Mouse (Mus musculus) stomach, embryonic 14.5 days (tissue): Measurements from ENCODE around the gene Cela2a. TPM values are rescaled to one million over a fixed set of nuclear protein-coding genes. Genes with fewer than 3 reads are reported as not detected.
A peak's percentile ranks its signal among the peaks of the same experiment; 100 is the strongest.

ENCODE experiments used
- ATAC-seq: fragments of 200-750 bp; cut with Nextera tagmentation; 2 replicates; pipeline ENCODE4 v1.8.0; 2017; ENCODE audit warnings: low read depth, moderate TSS enrichment; ENCODE audit not compliant: insufficient number of reproducible peaks, insufficient read depth, low FRiP score
- H3K27ac ChIP-seq: fragments of 300-500 bp; sonication (generic); 2 replicates; pipeline ENCODE4 v1.5.1; 2014; ENCODE audit warnings: mild to moderate bottlenecking, low read length, moderate library complexity, mixed read lengths
- H3K27me3 ChIP-seq: fragments of 300-500 bp; sonication (generic); 2 replicates; pipeline ENCODE4 v1.6.1; 2014; ENCODE audit warnings: low read length, control low read depth, mixed read lengths; ENCODE audit not compliant: control insufficient read depth, insufficient read depth
- H3K36me3 ChIP-seq: fragments of 300-500 bp; sonication (generic); 2 replicates; pipeline ENCODE4 v1.6.1; 2014; ENCODE audit warnings: mild to moderate bottlenecking, control low read depth, low read length, moderate library complexity, mixed read lengths; ENCODE audit not compliant: control insufficient read depth, insufficient read depth
- H3K4me1 ChIP-seq: fragments of 300-500 bp; sonication (generic); 2 replicates; pipeline ENCODE4 v1.6.1; 2014; ENCODE audit warnings: low read length, control low read depth, mixed read lengths; ENCODE audit not compliant: control insufficient read depth, insufficient read depth
- H3K4me2 ChIP-seq: fragments of 300-500 bp; sonication (generic); replicated peaks from 2 replicates; pipeline ENCODE4 v1.6.1; 2014; ENCODE audit warnings: low read depth, low read length, control low read depth
- H3K4me3 ChIP-seq: fragments of 300-500 bp; sonication (generic); 2 replicates; pipeline ENCODE4 v1.5.1; 2014; ENCODE audit warnings: low read depth, low read length, control low read depth
- H3K9ac ChIP-seq: fragments of 300-500 bp; sonication (generic); replicated peaks from 2 replicates; pipeline ENCODE4 v1.6.1; 2014; ENCODE audit warnings: low read depth, mild to moderate bottlenecking, control low read depth, low read length, moderate library complexity, mixed read lengths
- H3K9me3 ChIP-seq: fragments of 300-500 bp; sonication (generic); 2 replicates; pipeline ENCODE4 v1.6.1; 2016; ENCODE audit warnings: low read depth, low read length, control low read depth; ENCODE audit not compliant: control insufficient read depth
- WGBS: fragments of 180-500 bp; shearing (Covaris S2); extraction: QIAGEN DNeasy Blood & Tissue Kit; methylation state at CpG from one replicate; pipeline ENCODE4 v1.1.7; 2014; 5-methylcytosine and 5-hydroxymethylcytosine counted together
- polyA plus RNA-seq: library from polyadenylated mRNA; unstranded; fragments of >200 nt; fragmentation: Nextera tagmentation; extraction: Ambion mirVana; gene quantifications from 2 replicates; pipeline ENCODE4 v1.2.1, GENCODE M21; 2014

Cela2a gene
- 0.73 TPM in 1 of 2 replicates, not detected in the other for polyA plus RNA-seq

DNA sequence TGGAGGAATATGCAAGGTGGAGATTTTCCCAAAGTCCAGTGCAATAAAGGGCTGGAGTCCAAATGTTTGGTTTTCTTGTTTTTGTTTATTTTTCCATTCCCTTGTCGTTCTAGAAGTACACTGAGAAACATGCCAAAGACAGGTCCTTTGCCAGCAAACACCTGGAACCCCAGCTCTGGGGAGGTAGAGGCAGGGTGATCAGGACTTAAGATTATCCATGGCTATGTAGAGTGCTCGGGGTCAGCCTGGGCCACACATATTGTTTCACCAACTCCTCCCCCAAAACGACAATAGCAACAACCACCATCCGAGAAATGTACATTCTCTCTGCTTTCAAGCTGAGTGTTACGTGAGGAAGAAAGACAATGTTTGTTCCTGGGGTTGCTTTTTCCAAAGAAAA, at the start of gene Cela2a:
Gene Cela2a (minus strand): TSS at position 101 of the 400 bp plus-strand sequence.
- ATAC-seq, result no peak
- no peak within 1 kb of the TSS for H3K4me3 ChIP-seq
- H3K27me3 ChIP-seq, result no peaks in the 10 kb centered on the region
- H3K36me3 ChIP-seq, result no peaks in the 10 kb centered on the region
- H3K4me2 ChIP-seq, result no peak within 1 kb of the TSS
- 53% methylated on average over 5 of the region's 5 CpGs for WGBS
- H3K4me1 ChIP-seq, result no peaks in the 10 kb centered on the region
- no peaks in the 10 kb centered on the region for H3K9me3 ChIP-seq
- H3K27ac ChIP-seq, result no peak within 1 kb of the TSS
- H3K9ac ChIP-seq, result no peak within 1 kb of the TSS

- no peak overlapping the region; the same call in 1 of the 2 replicates for H3K4me3 ChIP-seq
- H3K9me3 ChIP-seq, result no peaks in the 10 kb centered on the region
- H3K27me3 ChIP-seq, result no peaks in the 10 kb centered on the region
- H3K9ac ChIP-seq, result no peak overlapping the region
- peaks cover under 1% of the 10 kb centered on the region; the same call in 1 of the 2 replicates for H3K36me3 ChIP-seq
- ATAC-seq, result no peak
- peak overlapping the region; percentile 68 for H3K4me2 ChIP-seq
- no peak overlapping the region for H3K27ac ChIP-seq
- H3K4me1 ChIP-seq, result peaks cover 35% of the 10 kb centered on the region
- 20% methylated on average over 8 of the region's 8 CpGs for WGBS
Measured at GRCm38 (mm10) chr4:141875481-141876108, 49.6 kb upstream of the Cela2a start.

GRCm38 (mm10) chr4:141874601-141875460, 48.9 kb upstream of the Cela2a start, which contains the start of gene Efhd2:
Efhd2 (minus strand) TSS chr4:141874920.
- H3K27me3 ChIP-seq, result no peaks in the 10 kb centered on the region
- peak within 1 kb of the TSS; percentile 68 for H3K9ac ChIP-seq
- WGBS, result under 1% methylated on average over 59 of the region's 73 CpGs
- H3K4me2 ChIP-seq, result peak within 1 kb of the TSS; percentile 68
- H3K4me3 ChIP-seq, result peak within 1 kb of the TSS; percentile 87
- peak within 1 kb of the TSS; percentile 44; the same call in 1 of the 2 replicates for H3K27ac ChIP-seq
- H3K36me3 ChIP-seq, result peaks cover 6% of the 10 kb centered on the region; the same call in 1 of the 2 replicates
- H3K9me3 ChIP-seq, result no peaks in the 10 kb centered on the region
- peaks cover 39% of the 10 kb centered on the region for H3K4me1 ChIP-seq
- peak; percentile 86 for ATAC-seq

GRCm38 (mm10) chr4:141874111-141874600, 48.2 kb upstream of the Cela2a start:
- H3K9ac ChIP-seq, result peak overlapping the region; percentile 68

GRCm38 (mm10) chr4:141872977-141873376, 47.0 kb upstream of the Cela2a start:
- Histone ChIP-seq H3K27me3 (no peaks in the 10 kb centered on the region), H3K4me1 (peaks cover 46% of the 10 kb centered on the region), H3K4me2 (peak overlapping the region; percentile 68), H3K36me3 (peaks cover 9% of the 10 kb centered on the region; the same call in 1 of the 2 replicates), H3K27ac (0 out of 2 replicates have a peak overlapping the region, but pooled peaks have one; percentile 21), H3K9ac (no peak overlapping the region), H3K9me3 (no peaks in the 10 kb centered on the region), H3K4me3 (peak overlapping the region; percentile 87; the same call in 1 of the 2 replicates)
- WGBS, result 72% methylated on average over 9 of the region's 9 CpGs
- no peak for ATAC-seq

More at GRCm38 (mm10) chr4:141874111-141874600, 48.2 kb upstream of the Cela2a start:
- H3K27ac ChIP-seq, result peak overlapping the region; percentile 44; the same call in 1 of the 2 replicates
- peaks cover 43% of the 10 kb centered on the region for H3K4me1 ChIP-seq
- peak overlapping the region; percentile 87 for H3K4me3 ChIP-seq
- no peaks in the 10 kb centered on the region for H3K9me3 ChIP-seq
- no peaks in the 10 kb centered on the region for H3K27me3 ChIP-seq
- peak overlapping the region; percentile 68 for H3K4me2 ChIP-seq
- peaks cover 7% of the 10 kb centered on the region; the same call in 1 of the 2 replicates for H3K36me3 ChIP-seq
- WGBS, result 2% methylated on average over 19 of the region's 19 CpGs
- no peak for ATAC-seq

GRCm38 (mm10) chr4:141871909-141872308, 45.9 kb upstream of the Cela2a start:
- Histone ChIP-seq H3K9me3 (no peaks in the 10 kb centered on the region), H3K27me3 (no peaks in the 10 kb centered on the region), H3K4me2 (peak overlapping the region; percentile 68), H3K4me1 (peaks cover 56% of the 10 kb centered on the region), H3K27ac (peak overlapping the region; percentile 59; the same call in 1 of the 2 replicates), H3K9ac (no peak overlapping the region; the same call in 1 of the 2 replicates), H3K4me3 (peak overlapping the region; percentile 1; the same call in 1 of the 2 replicates), H3K36me3 (peaks cover 9% of the 10 kb centered on the region; the same call in 1 of the 2 replicates)
- ATAC-seq, result no peak
- 59% methylated on average over 9 of the region's 9 CpGs for WGBS

- Histone ChIP-seq H3K9ac (no peak overlapping the region), H3K4me2 (peak overlapping the region; percentile 68; the same call in 1 of the 2 replicates), H3K4me3 (0 out of 2 replicates have a peak overlapping the region, but pooled peaks have one; percentile 1), H3K4me1 (peaks cover 62% of the 10 kb centered on the region), H3K9me3 (no peaks in the 10 kb centered on the region), H3K27ac (peak overlapping the region; percentile 59; the same call in 1 of the 2 replicates), H3K27me3 (no peaks in the 10 kb centered on the region), H3K36me3 (peaks cover 9% of the 10 kb centered on the region; the same call in 1 of the 2 replicates)
- no peak for ATAC-seq
- 91% methylated on average over 3 of the region's 3 CpGs for WGBS
Measured at GRCm38 (mm10) chr4:141871333-141871725, 45.4 kb upstream of the Cela2a start.
